Mouse (Mus musculus) stomach, postnatal 0 days (tissue): ENCODE results near the gene Oosp2.

Experiments
- CTCF ChIP-seq: IDR thresholded peaks from 2 replicates; pipeline ENCODE4 v1.5.1; 2016; ENCODE audit warnings: antibody characterized with exemption, low read depth, mild to moderate bottlenecking, moderate library complexity
- EP300 ChIP-seq: optimal IDR thresholded peaks from 2 replicates; pipeline ENCODE3; 2016; ENCODE audit warnings: antibody characterized with exemption

DNA sequence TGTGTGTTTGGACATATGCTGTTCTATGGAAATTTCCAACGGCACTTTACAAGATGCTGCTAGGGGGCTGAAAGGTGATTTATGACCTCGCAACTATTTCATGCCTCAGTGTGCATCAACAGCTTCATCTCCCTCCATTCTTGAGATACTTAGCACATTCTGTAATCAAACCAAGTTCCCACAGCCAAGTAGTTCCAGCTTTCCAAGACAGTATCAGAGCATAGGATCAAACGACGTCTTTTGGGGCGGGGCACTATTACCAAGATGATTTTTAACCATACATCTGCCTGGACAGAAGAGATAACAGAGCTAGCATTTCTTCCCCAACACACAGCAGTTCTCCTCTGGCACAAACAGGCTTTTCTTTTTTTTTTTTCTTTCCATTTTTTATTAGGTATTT lies 35.1 kb downstream of the Oosp2 start:
- TF ChIP-seq CTCF (no peak), EP300 (no peak)
